Mouse (Mus musculus) midbrain, embryonic 16.5 days (tissue): ENCODE data around the gene Dock11. TPM values are rescaled to one million over a fixed set of nuclear protein-coding genes. Genes with fewer than 3 reads are reported as not detected.

ENCODE experiments used
- ATAC-seq: fragments of 200-750 bp; cut with Nextera tagmentation; 2 replicates; pipeline ENCODE4 v1.8.0; 2017; ENCODE audit warnings: moderate TSS enrichment
- H3K27ac ChIP-seq: fragments of 300-500 bp; sonication (generic); 2 replicates; pipeline ENCODE4 v1.5.1; 2014; ENCODE audit warnings: mild to moderate bottlenecking, low read length, mixed read lengths
- H3K27me3 ChIP-seq: fragments of 300-500 bp; sonication (generic); 2 replicates; pipeline ENCODE4 v1.6.1; 2014; ENCODE audit warnings: low read depth, low read length, mixed read lengths; ENCODE audit not compliant: control insufficient read depth, insufficient read depth
- H3K36me3 ChIP-seq: fragments of 300-500 bp; sonication (generic); 2 replicates; pipeline ENCODE4 v1.6.1; 2014; ENCODE audit warnings: mild to moderate bottlenecking, low read length, moderate library complexity, mixed read lengths; ENCODE audit not compliant: control insufficient read depth, insufficient read depth
- H3K4me1 ChIP-seq: fragments of 300-500 bp; sonication (generic); 2 replicates; pipeline ENCODE4 v1.6.1; 2014; ENCODE audit warnings: mild to moderate bottlenecking, low read length, mixed read lengths; ENCODE audit not compliant: control insufficient read depth, insufficient read depth
- H3K4me2 ChIP-seq: fragments of 300-500 bp; sonication (generic); 2 replicates; pipeline ENCODE4 v1.6.1; 2014; ENCODE audit warnings: mild to moderate bottlenecking, low read length, mixed read lengths
- H3K4me3 ChIP-seq: fragments of 300-500 bp; sonication (generic); 2 replicates; pipeline ENCODE4 v1.5.1; 2014; ENCODE audit warnings: low read depth, mild to moderate bottlenecking, low read length, moderate library complexity, mixed read lengths
- H3K9ac ChIP-seq: fragments of 300-500 bp; sonication (generic); 2 replicates; pipeline ENCODE4 v1.6.1; 2014; ENCODE audit warnings: low read depth, low read length, mixed read lengths
- H3K9me3 ChIP-seq: fragments of 300-500 bp; sonication (generic); replicated peaks from 2 replicates; pipeline ENCODE4 v1.6.1; 2014; ENCODE audit warnings: mild to moderate bottlenecking, low read length, mixed read lengths; ENCODE audit not compliant: control insufficient read depth, poor library complexity, severe bottlenecking
- WGBS: fragments of 180-500 bp; shearing (Covaris S2); extraction: QIAGEN DNeasy Blood & Tissue Kit; methylation state at CpG from one replicate; pipeline ENCODE4 v1.1.7; 2014; 5-methylcytosine and 5-hydroxymethylcytosine counted together
- polyA plus RNA-seq: library from polyadenylated mRNA; unstranded; fragments of >200 nt; fragmentation: Nextera tagmentation; extraction: Ambion mirVana; gene quantifications from 2 replicates; pipeline ENCODE4 v1.2.1, GENCODE M21; 2015

Dock11 gene
- polyA plus RNA-seq, 1 experiment from 2014 or later = 12.7 TPM

- H3K4me3 ChIP-seq = no peak overlapping the region
- 55% methylated on average over 3 of the region's 3 CpGs for WGBS
- no peaks in the 10 kb centered on the region for H3K36me3 ChIP-seq
- H3K4me2 ChIP-seq = no peak overlapping the region
- no peak for ATAC-seq
- H3K9ac ChIP-seq = no peak overlapping the region
- H3K9me3 ChIP-seq = no peaks in the 10 kb centered on the region
- H3K4me1 ChIP-seq = no peaks in the 10 kb centered on the region
- no peak overlapping the region for H3K27ac ChIP-seq
- H3K27me3 ChIP-seq = no peaks in the 10 kb centered on the region
Observed at GRCm38 (mm10) chrX:36108601-36109000, 220.0 kb downstream of the Dock11 start.

- no peaks in the 10 kb centered on the region for H3K4me1 ChIP-seq
- H3K9me3 ChIP-seq = no peaks in the 10 kb centered on the region
- H3K9ac ChIP-seq = peak within 1 kb of the TSS; percentile 52
- peak within 1 kb of the TSS; percentile 47 for H3K4me3 ChIP-seq
- H3K27ac ChIP-seq = no peak within 1 kb of the TSS
- H3K27me3 ChIP-seq = no peaks in the 10 kb centered on the region
- no peaks in the 10 kb centered on the region for H3K36me3 ChIP-seq
- 18% methylated on average over 38 of the region's 51 CpGs for WGBS
- H3K4me2 ChIP-seq = peak within 1 kb of the TSS; percentile 67
- peak; percentile 88 for ATAC-seq
Observed at GRCm38 (mm10) chrX:36111622-36112421, 223.2 kb downstream of the Dock11 start, which contains the start of gene Il13ra1. Gene Il13ra1, plus strand, starts transcription at chrX:36112110.

GRCm38 (mm10) chrX:36112422-36112750 is 223.8 kb downstream of the Dock11 start:
- WGBS = 12% methylated on average over 9 of the region's 9 CpGs
- Histone ChIP-seq H3K9ac (peak overlapping the region; percentile 52), H3K4me1 (no peaks in the 10 kb centered on the region), H3K27me3 (no peaks in the 10 kb centered on the region), H3K36me3 (no peaks in the 10 kb centered on the region), H3K27ac (no peak overlapping the region), H3K4me2 (peak overlapping the region; percentile 67), H3K9me3 (no peaks in the 10 kb centered on the region), H3K4me3 (peak overlapping the region; percentile 47)
- ATAC-seq = peak; percentile 66; the same call in 1 of the 2 replicates

- Histone ChIP-seq H3K27ac (no peak overlapping the region), H3K4me1 (no peaks in the 10 kb centered on the region), H3K36me3 (no peaks in the 10 kb centered on the region), H3K9ac (no peak overlapping the region), H3K4me3 (no peak overlapping the region), H3K27me3 (no peaks in the 10 kb centered on the region), H3K4me2 (no peak overlapping the region), H3K9me3 (no peaks in the 10 kb centered on the region)
- ATAC-seq = no peak
- 81% methylated on average over 4 of the region's 4 CpGs for WGBS
Observed at GRCm38 (mm10) chrX:36115171-36115570, 226.5 kb downstream of the Dock11 start.

Other genes with a start within 250 kb of the Dock11 start
- gene Il13ra1, start 223.3 kb downstream of the Dock11 start, polyA plus RNA-seq = 7.2 and 8.4 TPM in 2 replicates